Mouse (Mus musculus): ENCODE measurements around the gene Nt5dc1. TPM values are rescaled to one million over a fixed set of nuclear protein-coding genes. Genes with fewer than 3 reads are reported as not detected.

The Nt5dc1 gene
- polyA plus RNA-seq, 1 experiment from 2014 or later, result 6.2 TPM

- H3K9me3 ChIP-seq (replicated peaks; ENCODE audit: control insufficient read depth, low read length), result no peaks in the 10 kb centered on the region
- no peak overlapping the region for H3K4me3 ChIP-seq (ENCODE audit: low read depth, low read length)
- H3K4me1 ChIP-seq (ENCODE audit: control insufficient read depth, low read depth, low read length), result peaks cover 13% of the 10 kb centered on the region
- H3K27ac ChIP-seq (ENCODE audit: low read length), result no peak overlapping the region
- WGBS (ENCODE audit: insufficient replicate concordance), result 64% methylated on average over 5 of the region's 5 CpGs
- H3K27me3 ChIP-seq (ENCODE audit: control insufficient read depth, insufficient read depth, low read depth, low read length), result no peaks in the 10 kb centered on the region; the same call in none of the 2 replicates
- no peak overlapping the region for H3K9ac ChIP-seq (ENCODE audit: low read depth, low read length)
- no peaks in the 10 kb centered on the region for H3K36me3 ChIP-seq (ENCODE audit: control insufficient read depth, insufficient read depth)
- ATAC-seq (ENCODE audit: low read depth), result no peak
- H3K4me2 ChIP-seq (ENCODE audit: low read depth, low read length), result no peak overlapping the region
These were observed 118.0 kb downstream of the Nt5dc1 start for GRCm38 (mm10) chr10:34300368-34300767.

- H3K27ac ChIP-seq (ENCODE audit: low read length), result no peak overlapping the region
- no peak for ATAC-seq (ENCODE audit: low read depth)
- no peaks in the 10 kb centered on the region for H3K36me3 ChIP-seq (ENCODE audit: control insufficient read depth, insufficient read depth)
- peaks cover 13% of the 10 kb centered on the region for H3K4me1 ChIP-seq (ENCODE audit: control insufficient read depth, low read depth, low read length)
- H3K27me3 ChIP-seq (ENCODE audit: control insufficient read depth, insufficient read depth, low read depth, low read length), result no peaks in the 10 kb centered on the region; the same call in none of the 2 replicates
- peak overlapping the region; percentile 43; the same call in 1 of the 2 replicates for H3K9ac ChIP-seq (ENCODE audit: low read depth, low read length)
- H3K4me3 ChIP-seq (ENCODE audit: low read depth, low read length), result peak overlapping the region; percentile 64
- WGBS (ENCODE audit: insufficient replicate concordance), result 42% methylated on average over 25 of the region's 25 CpGs
- H3K9me3 ChIP-seq (replicated peaks; ENCODE audit: control insufficient read depth, low read length), result no peaks in the 10 kb centered on the region
- H3K4me2 ChIP-seq (ENCODE audit: low read depth, low read length), result peak overlapping the region; percentile 85
These were observed 120.2 kb downstream of the Nt5dc1 start for GRCm38 (mm10) chr10:34297980-34298753.

GRCm38 (mm10) chr10:34297299-34297979 is 120.9 kb downstream of the Nt5dc1 start, which contains the start of gene Tspyl4:
Tspyl4 (plus strand) TSS chr10:34297442.
- no peaks in the 10 kb centered on the region for H3K9me3 ChIP-seq (replicated peaks; ENCODE audit: control insufficient read depth, low read length)
- under 1% methylated on average over 38 of the region's 38 CpGs for WGBS (ENCODE audit: insufficient replicate concordance)
- H3K4me3 ChIP-seq (ENCODE audit: low read depth, low read length), result peak within 1 kb of the TSS; percentile 64
- H3K4me1 ChIP-seq (ENCODE audit: control insufficient read depth, low read depth, low read length), result peaks cover 13% of the 10 kb centered on the region
- H3K27me3 ChIP-seq (ENCODE audit: control insufficient read depth, insufficient read depth, low read depth, low read length), result no peaks in the 10 kb centered on the region; the same call in none of the 2 replicates
- peak within 1 kb of the TSS; percentile 85 for H3K4me2 ChIP-seq (ENCODE audit: low read depth, low read length)
- peak within 1 kb of the TSS; percentile 43; the same call in 1 of the 2 replicates for H3K9ac ChIP-seq (ENCODE audit: low read depth, low read length)
- no peak within 1 kb of the TSS for H3K27ac ChIP-seq (ENCODE audit: low read length)
- H3K36me3 ChIP-seq (ENCODE audit: control insufficient read depth, insufficient read depth), result no peaks in the 10 kb centered on the region
- peak; percentile 94 for ATAC-seq (ENCODE audit: low read depth)

GRCm38 (mm10) chr10:34296911-34297298 is 121.4 kb downstream of the Nt5dc1 start:
- Histone ChIP-seq H3K4me3 (ENCODE audit: low read depth, low read length) (peak overlapping the region; percentile 64), H3K36me3 (ENCODE audit: control insufficient read depth, insufficient read depth) (no peaks in the 10 kb centered on the region), H3K9me3 (replicated peaks; ENCODE audit: control insufficient read depth, low read length) (no peaks in the 10 kb centered on the region), H3K27ac (ENCODE audit: low read length) (no peak overlapping the region), H3K27me3 (ENCODE audit: control insufficient read depth, insufficient read depth, low read depth, low read length) (no peaks in the 10 kb centered on the region; the same call in none of the 2 replicates), H3K4me2 (ENCODE audit: low read depth, low read length) (peak overlapping the region; percentile 85), H3K9ac (ENCODE audit: low read depth, low read length) (no peak overlapping the region), H3K4me1 (ENCODE audit: control insufficient read depth, low read depth, low read length) (peaks cover 13% of the 10 kb centered on the region)
- no peak for ATAC-seq (ENCODE audit: low read depth)
- 9% methylated on average over 13 of the region's 13 CpGs for WGBS (ENCODE audit: insufficient replicate concordance)

GRCm38 (mm10) chr10:34282420-34283238 is 135.7 kb downstream of the Nt5dc1 start:
- peak overlapping the region; percentile 88 for H3K27ac ChIP-seq (ENCODE audit: low read length)
- H3K4me2 ChIP-seq (ENCODE audit: low read depth, low read length), result peak overlapping the region; percentile 73
- H3K9me3 ChIP-seq (replicated peaks; ENCODE audit: control insufficient read depth, low read length), result no peaks in the 10 kb centered on the region
- H3K4me3 ChIP-seq (ENCODE audit: low read depth, low read length), result peak overlapping the region; percentile 97
- peaks cover 13% of the 10 kb centered on the region for H3K4me1 ChIP-seq (ENCODE audit: control insufficient read depth, low read depth, low read length)
- H3K27me3 ChIP-seq (ENCODE audit: control insufficient read depth, insufficient read depth, low read depth, low read length), result no peaks in the 10 kb centered on the region
- peaks cover 5% of the 10 kb centered on the region for H3K36me3 ChIP-seq (ENCODE audit: control insufficient read depth, insufficient read depth)
- peak overlapping the region; percentile 99 for H3K9ac ChIP-seq (ENCODE audit: low read depth, low read length)
- WGBS (ENCODE audit: insufficient replicate concordance), result 4% methylated on average over 47 of the region's 47 CpGs
- ATAC-seq (ENCODE audit: low read depth), result peak; percentile 37

GRCm38 (mm10) chr10:34281962-34282388 is 136.4 kb downstream of the Nt5dc1 start, which contains the start of gene Tspyl1:
Tspyl1 (plus strand) TSS chr10:34282190.
- WGBS (ENCODE audit: insufficient replicate concordance), result under 1% methylated on average over 38 of the region's 38 CpGs
- H3K4me3 ChIP-seq (ENCODE audit: low read depth, low read length), result peak within 1 kb of the TSS; percentile 97
- H3K27ac ChIP-seq (ENCODE audit: low read length), result peak within 1 kb of the TSS; percentile 88
- peaks cover 13% of the 10 kb centered on the region for H3K4me1 ChIP-seq (ENCODE audit: control insufficient read depth, low read depth, low read length)
- H3K27me3 ChIP-seq (ENCODE audit: control insufficient read depth, insufficient read depth, low read depth, low read length), result no peaks in the 10 kb centered on the region
- no peaks in the 10 kb centered on the region for H3K9me3 ChIP-seq (replicated peaks; ENCODE audit: control insufficient read depth, low read length)
- peak; percentile 98 for ATAC-seq (ENCODE audit: low read depth)
- peak within 1 kb of the TSS; percentile 99 for H3K9ac ChIP-seq (ENCODE audit: low read depth, low read length)
- peak within 1 kb of the TSS; percentile 73 for H3K4me2 ChIP-seq (ENCODE audit: low read depth, low read length)
- H3K36me3 ChIP-seq (ENCODE audit: control insufficient read depth, insufficient read depth), result no peaks in the 10 kb centered on the region

- ATAC-seq (ENCODE audit: low read depth), result peak; percentile 4
These were observed 137.0 kb downstream of the Nt5dc1 start for GRCm38 (mm10) chr10:34281211-34281961.

GRCm38 (mm10) chr10:34280591-34281175 is 137.7 kb downstream of the Nt5dc1 start:
- Histone ChIP-seq H3K4me2 (ENCODE audit: low read depth, low read length) (peak overlapping the region; percentile 83), H3K36me3 (ENCODE audit: control insufficient read depth, insufficient read depth) (no peaks in the 10 kb centered on the region), H3K9ac (ENCODE audit: low read depth, low read length) (peak overlapping the region; percentile 58), H3K9me3 (replicated peaks; ENCODE audit: control insufficient read depth, low read length) (no peaks in the 10 kb centered on the region), H3K4me1 (ENCODE audit: control insufficient read depth, low read depth, low read length) (peaks cover 13% of the 10 kb centered on the region), H3K27ac (ENCODE audit: low read length) (no peak overlapping the region), H3K4me3 (ENCODE audit: low read depth, low read length) (peak overlapping the region; percentile 59), H3K27me3 (ENCODE audit: control insufficient read depth, insufficient read depth, low read depth, low read length) (no peaks in the 10 kb centered on the region)
- 18% methylated on average over 13 of the region's 13 CpGs for WGBS (ENCODE audit: insufficient replicate concordance)
- no peak for ATAC-seq (ENCODE audit: low read depth)

More at GRCm38 (mm10) chr10:34281211-34281961, 137.0 kb downstream of the Nt5dc1 start:
- Histone ChIP-seq H3K4me2 (ENCODE audit: low read depth, low read length) (peak overlapping the region; percentile 68), H3K36me3 (ENCODE audit: control insufficient read depth, insufficient read depth) (no peaks in the 10 kb centered on the region), H3K9me3 (replicated peaks; ENCODE audit: control insufficient read depth, low read length) (no peaks in the 10 kb centered on the region), H3K27ac (ENCODE audit: low read length) (peak overlapping the region; percentile 81), H3K4me3 (ENCODE audit: low read depth, low read length) (peak overlapping the region; percentile 97), H3K4me1 (ENCODE audit: control insufficient read depth, low read depth, low read length) (peaks cover 13% of the 10 kb centered on the region), H3K27me3 (ENCODE audit: control insufficient read depth, insufficient read depth, low read depth, low read length) (no peaks in the 10 kb centered on the region), H3K9ac (ENCODE audit: low read depth, low read length) (peak overlapping the region; percentile 99)
- 15% methylated on average over 14 of the region's 14 CpGs for WGBS (ENCODE audit: insufficient replicate concordance)
